Mouse (Mus musculus) megakaryocyte progenitor cell, adult 5-6 weeks (primary cell): ENCODE measurements around the gene Bcl2l11. TPM values are rescaled to one million over a fixed set of nuclear protein-coding genes. Genes with fewer than 3 reads are reported as not detected.
A peak's percentile ranks its signal among the peaks of the same experiment; 100 is the strongest.

Experiments used
- ATAC-seq: replicated peaks from 2 replicates; pipeline ENCODE4 v1.8.0; 2016; ENCODE audit warnings: mild to moderate bottlenecking, moderate TSS enrichment, inconsistent platforms; ENCODE audit not compliant: poor library complexity
- total RNA-seq, 2 experiments: library from RNA; stranded (forward) in 1 of 2; stranded (reverse) in 1 of 2; fragments of 157-497, 149-512 nt in 1 of 2; fragments of 200-1000 nt in 1 of 2; gene quantifications; 2 replicates each; pipeline versions ENCODE4 v1.2.3 to v1.2.4; 2015 to 2017

The Bcl2l11 gene
- total RNA-seq, 2 experiments from 2014 or later: 10.1 to 16.0 TPM

DNA sequence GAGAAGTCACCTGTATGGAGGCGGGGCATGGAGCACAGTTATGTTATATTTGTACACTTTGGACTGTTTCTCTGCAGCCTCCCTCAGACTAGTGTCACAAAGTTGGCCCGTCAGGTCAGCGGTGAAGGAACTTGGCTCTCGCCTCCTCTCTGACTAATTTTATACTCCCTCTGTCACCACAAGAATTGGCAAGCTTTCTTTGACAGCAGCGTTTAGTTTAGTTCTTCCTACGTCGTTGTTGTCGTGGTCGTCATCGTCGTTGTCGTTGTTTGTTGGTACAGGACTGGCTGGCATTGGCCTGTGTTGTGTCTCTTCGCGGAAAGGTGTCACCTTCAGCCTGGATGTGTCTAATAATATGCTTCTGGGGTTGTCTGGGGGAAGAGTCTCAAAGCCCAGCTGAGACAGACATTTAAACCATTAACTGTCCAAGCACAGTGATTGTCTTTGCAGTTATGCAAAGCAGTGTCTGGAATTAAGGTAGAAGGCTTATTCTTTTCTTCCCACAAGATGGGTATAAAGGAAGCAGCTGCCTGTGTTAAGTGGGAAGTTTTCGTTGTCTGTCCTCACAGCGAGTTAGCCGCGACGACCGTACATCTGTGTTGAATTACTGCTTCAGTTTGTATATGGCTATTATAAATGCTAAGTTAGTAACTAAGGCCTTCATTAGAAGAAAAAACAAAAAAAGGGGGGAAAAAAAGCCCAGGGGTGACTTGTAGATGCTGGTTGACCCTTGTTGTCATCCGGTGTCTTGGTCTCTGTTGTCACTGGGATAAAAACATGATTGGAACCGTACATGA, 11.8 kb downstream of the Bcl2l11 start:
- no peak for ATAC-seq

DNA sequence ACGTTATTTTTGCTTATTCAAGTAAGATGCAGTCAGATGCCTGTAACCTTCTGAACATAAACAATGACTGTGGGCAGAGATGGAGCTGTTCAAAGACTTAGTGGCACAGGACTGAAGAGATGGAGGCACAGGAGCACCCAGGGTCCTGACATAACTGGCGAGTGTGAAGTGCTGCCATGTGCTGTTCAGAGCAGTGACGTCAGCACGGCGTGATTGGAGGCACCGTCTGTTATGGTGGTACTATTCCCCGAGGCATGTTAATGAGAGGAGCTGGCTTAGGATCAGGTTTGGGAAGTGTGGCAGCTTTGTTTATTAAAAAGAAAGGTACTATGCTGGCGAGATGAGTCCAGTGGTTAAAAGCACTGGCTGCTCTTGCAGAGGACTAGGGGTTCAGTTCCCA, 13.1 kb downstream of the Bcl2l11 start:
- no peak for ATAC-seq

DNA sequence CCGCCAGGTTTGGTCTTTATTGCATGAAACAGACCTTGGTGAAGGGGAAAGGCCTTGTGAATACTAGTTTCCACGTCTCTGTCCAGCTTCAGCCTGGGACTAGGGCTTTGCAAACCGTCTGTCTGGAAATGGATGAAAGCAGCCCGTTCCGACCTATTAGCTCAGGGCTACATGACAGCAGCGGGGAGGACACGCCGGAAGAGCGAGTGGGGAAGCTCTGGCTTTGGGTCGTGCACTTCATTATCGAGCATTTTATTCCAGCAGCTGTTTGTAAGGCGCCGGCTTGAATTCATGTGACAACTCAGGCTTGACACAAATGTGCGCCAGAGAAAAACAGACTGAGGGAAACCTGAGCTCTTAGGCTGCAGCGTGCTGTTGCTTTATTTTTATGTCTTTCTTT, 13.9 kb downstream of the Bcl2l11 start:
- ATAC-seq: no peak

DNA sequence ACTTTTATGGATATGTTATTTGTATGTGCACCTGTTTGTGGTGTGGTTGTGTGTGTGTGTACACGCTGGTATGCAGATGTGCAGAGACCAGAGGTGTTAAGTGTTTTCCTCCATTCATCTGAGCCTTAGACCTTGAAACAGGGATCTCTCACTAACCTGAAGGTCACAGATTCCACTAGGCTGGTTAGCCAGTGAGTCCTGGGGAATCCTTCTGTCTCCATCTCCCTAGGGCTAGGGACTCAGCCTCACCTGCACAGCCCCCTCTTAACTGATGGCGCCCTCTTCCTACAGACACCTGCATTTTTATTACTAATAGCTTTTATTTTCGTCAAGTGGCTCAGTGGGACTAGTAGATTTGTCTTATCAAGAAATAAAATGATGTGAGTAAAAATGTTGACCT, 14.3 kb downstream of the Bcl2l11 start:
- no peak for ATAC-seq

DNA sequence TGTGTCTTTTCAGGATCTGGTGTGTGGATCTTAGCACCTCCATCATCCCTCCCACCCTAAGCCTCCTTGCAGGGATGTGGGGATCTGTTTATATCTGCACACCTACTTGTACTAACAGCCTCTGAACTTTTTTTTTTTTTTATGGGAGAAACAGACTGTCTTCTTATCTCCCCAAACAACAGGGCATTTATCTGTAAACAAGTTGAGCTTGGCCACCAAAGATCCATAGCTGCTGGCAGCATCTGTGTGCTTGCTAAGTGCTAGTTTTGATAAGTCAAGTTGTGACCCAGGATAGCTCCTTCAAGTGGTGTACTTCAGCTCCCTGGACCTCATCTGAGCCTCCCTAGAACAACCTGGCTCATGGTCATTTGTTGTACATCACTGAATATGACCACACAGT, 18.2 kb downstream of the Bcl2l11 start:
- peak; percentile 92 for ATAC-seq

DNA sequence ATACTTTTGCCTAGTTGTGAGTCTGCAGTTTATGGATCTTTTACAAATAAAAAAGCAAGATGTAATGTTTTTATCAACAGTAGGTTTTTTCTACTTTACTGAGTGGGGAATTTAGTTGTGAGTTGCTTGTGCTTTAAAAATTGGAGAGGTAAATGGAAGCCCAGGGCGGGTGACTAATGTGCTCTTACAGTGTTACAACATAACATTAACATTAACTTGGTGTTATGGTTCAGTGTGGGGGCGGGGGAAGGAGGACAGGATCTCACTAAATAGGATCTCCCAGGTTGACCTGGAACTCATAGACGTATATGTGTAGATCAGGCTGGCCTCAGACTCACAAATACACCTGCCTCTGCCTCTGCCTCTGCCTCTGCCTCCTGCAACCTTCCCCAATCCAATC, 19.6 kb downstream of the Bcl2l11 start:
- no peak for ATAC-seq

DNA sequence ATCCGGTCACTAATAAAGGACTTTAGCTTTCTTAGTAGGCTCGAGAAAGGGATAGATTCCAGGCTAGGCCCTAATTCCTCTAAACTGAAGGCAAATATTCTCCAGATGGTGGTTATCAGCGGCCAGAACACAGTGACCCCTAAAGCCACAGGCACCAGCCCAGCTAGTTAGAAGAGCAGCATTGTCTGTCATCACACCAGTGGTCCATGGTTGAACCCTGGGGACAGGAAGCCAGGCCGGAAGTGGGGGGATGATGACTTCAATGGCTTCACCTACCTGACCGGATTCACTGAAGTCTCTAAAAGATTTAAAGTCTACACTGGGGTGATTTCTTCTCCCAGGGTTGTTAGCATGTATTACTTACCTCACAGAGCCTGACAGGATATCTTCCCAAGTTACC, 23.8 kb downstream of the Bcl2l11 start:
- ATAC-seq: no peak

DNA sequence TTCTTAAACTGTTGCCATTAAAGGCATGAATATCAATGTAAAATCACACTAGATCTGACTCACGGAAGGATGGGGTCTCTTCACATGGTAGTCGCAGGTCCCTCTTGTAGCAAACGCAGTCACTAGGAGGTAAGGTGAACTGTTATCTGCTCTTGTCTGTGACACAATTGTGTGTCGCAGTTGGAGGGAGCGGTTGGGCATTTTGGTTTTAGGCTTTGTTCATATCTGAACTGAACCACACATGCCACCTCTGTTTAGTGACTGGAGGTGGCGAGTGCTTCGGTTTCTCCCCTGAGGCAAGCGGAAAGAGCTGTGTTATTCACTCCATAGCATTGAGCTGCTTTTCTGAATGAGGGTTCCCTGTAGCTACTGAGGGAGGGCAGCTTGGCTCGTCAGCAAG, 26.4 kb downstream of the Bcl2l11 start:
- peak; percentile 23 for ATAC-seq

DNA sequence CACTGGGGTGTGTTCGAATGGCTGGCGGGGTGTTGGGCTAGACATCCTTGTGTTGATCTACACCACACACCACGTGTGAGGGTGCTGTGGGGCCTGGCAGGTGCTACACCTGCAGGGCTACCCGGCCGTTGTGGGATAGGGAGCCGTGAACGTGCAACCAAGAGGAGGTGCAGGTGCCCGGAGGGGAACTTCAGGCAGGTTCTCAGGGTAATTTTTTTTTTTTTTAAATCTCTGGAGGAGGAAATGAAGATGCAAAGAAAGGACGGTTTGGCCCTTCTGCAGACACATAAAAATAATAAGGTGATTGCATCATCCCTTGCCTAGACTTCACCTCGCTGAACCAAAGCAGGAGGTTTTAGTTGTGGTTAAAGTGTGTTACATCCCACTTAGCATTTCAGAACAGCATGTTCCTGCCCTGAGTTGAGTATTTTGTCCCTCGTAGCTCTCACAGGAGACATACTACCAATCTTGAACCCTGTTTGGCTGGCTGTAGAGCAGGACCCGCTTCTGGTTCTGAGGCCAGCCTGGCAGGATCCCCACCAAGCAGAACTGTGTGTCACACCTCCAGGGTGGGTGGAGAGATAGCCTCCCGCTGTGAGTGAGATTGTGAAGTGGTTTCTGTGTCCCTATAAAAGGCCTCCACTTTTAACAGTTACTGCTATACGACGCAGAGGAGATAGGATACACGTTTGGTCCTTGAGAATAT, 27.2 kb downstream of the Bcl2l11 start:
- ATAC-seq: peak; percentile 43

DNA sequence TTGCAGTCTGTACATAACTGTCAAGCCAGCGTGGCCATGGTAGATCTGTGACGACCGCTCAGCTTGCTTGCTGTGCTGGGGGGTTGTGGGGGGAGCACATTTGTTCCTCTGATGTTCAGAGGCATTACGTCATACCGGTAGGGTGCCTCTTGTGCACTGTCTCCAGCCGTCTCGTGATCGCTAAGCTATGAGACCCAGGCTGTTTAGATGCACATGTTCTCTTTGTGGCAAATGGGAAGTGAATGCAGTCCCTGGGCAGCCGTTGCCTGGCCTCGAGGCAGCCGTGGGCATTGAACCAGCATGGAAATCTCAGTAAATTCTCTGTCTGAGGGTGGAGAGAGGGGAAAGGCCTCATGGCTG, 27.7 kb downstream of the Bcl2l11 start:
- ATAC-seq: peak; percentile 24

DNA sequence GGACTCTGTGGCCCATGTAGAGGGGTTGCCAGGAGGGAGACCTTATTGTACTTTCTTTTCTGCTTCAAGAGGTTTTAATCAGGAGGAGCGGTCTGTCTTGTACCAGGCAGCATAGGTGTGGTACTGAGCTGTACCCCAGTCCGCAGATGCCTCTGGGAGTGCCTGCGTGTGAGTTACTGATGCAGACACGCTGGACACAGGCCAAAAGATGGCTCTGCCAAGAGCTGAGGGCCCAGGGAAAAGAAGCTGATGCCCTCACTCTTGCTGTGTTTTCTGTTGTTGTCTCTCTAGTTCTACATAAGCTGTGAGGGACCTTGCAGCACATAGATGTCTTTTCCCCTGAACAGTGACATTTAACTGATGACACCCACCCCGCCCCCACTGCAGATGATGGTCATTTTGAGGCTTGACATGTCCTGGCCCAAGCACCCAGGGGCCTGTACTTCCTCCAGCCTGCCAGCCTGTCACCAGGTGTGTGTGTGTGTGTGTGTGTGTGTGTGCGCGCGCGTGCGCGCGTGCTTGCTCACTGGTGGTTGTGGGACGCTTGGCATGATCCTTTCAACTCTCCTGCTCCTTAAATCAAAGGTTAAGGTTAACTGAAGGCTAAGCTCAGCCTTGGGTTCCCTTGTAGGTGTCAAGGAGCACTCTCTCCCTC, 29.7 kb downstream of the Bcl2l11 start:
- ATAC-seq: peak; percentile 66

DNA sequence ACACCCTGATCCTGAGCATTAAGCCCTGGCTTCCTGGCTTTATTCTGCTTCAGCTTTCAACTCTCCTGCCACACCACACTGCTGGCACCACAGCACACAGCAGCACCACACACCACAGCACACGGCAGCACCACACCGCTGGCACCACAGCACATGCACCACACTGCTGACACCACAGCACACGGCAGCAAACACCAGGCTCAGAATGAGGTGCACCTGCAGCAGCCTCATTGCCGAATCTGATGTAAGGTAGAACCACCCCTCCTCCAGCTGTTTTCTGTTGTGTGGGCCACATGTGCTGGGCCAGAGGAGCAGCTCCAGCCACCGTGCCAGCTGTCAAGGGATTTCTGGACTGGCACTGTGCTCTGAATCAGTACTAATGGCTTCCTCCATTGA, 30.2 kb downstream of the Bcl2l11 start:
- no peak for ATAC-seq

DNA sequence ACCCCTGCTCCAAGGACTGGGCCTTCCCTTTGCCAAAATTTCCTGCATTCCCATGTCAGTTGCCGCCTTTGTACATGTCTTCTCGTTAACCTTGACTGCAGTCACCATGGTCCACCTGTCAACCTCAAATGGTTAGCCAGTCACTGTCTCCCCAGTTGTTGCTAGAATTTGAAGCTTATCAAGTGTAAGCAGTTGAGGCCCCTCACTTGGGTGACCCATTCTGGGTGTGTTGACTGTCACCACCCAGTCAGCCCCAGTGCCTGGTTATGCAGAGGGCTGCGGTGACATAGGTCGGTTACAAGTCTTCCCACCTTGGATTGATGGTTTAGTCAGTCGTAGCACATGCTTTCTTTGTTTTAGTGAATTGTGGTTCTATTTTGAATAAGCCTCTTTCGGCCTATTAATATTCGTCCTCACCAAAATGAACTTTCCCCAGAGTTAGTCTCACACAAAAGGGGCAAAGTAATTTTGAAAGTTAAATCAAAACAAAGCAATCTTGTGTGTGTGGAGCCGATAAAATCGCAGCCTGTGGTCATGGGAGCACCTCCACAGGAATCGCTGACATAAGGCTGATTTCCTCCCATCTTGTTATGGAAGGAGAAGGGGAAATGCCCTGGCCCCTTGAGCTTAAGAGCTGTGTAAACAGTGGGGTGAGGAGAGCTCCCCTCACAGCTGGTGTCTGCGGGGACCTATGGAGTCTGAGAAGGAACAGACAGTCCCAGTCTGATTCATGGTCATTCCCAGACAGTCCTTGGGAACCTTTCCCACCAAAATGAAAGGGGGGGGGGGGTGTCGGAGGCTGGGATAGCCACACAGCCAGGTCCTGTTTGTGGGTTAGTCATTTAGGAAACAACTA, 30.9 kb downstream of the Bcl2l11 start:
- ATAC-seq: no peak

DNA sequence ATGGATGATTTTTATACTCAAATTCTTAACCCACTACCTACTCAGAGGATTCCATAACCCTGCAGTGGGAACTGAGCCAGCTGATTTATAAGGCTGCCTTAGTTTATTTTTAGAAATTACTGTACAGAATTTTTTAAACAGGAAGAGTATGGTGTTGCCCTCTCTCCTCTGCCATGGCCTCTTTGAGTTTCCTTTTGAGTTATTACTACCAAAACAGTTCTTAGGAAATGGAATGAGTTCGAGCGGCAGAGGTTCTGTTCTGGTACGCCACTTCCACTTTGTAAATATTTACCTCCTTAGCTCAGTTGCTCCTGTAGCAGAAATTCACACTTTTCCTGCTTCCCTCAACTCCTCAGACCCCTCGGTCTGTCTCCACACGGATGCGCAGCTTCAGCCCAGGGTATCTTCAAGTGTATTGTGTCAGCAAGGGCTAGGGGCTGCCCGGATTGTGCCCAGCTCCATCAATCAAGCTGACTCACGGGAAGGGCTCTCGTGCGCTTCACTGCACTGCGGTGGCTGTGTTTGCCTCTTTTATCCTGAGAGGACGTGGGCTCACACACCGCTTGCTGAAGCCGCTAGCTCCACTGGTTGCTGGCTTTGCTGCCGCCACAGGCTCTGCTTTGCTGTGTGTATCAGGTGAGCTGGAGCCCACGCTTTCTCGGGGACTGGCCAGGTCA, 33.0 kb downstream of the Bcl2l11 start:
- ATAC-seq: no peak

DNA sequence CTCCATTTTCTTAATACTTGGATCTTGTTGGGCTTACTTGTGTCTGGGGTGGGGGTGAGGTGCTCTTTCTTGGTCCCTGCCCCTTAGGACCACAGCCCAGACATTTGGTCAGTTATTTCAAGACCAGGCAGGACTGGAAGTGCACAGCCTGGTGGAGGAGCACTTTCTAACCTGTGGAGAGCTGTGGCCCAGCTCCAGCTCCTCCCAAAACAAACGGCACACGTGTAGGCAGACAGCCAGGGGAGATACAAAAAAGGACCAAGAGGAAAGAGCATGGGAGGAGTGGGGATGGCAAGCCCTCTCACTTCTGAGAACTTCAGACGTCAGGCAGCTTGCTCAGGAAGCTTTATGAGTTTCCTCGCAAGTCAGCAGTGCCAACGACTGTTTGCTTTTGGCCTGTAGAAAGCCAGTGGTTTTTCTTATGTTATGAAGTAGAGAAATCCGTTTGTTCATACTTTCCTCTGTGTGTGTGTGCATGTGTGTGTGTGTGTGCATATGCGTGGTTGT, 33.8 kb downstream of the Bcl2l11 start:
- no peak for ATAC-seq

DNA sequence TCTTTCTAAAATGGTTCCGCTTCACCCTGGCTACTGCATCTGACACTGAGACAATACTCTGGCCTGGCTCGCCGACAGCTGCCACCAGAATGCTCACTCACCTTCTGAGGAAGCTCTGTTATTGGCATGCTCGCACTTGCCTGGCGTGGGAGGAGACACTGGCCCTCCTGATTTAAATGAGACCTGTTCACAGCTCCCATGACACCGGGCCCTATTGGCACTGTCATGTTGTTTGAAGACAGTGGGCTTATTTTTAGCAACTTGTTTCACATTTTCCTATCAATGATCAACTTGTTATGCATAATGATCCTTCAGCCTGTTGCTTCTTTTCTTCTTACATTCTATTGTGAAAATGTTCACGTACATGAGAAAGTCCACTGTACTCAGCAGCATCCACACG, 37.3 kb downstream of the Bcl2l11 start:
- ATAC-seq: no peak

DNA sequence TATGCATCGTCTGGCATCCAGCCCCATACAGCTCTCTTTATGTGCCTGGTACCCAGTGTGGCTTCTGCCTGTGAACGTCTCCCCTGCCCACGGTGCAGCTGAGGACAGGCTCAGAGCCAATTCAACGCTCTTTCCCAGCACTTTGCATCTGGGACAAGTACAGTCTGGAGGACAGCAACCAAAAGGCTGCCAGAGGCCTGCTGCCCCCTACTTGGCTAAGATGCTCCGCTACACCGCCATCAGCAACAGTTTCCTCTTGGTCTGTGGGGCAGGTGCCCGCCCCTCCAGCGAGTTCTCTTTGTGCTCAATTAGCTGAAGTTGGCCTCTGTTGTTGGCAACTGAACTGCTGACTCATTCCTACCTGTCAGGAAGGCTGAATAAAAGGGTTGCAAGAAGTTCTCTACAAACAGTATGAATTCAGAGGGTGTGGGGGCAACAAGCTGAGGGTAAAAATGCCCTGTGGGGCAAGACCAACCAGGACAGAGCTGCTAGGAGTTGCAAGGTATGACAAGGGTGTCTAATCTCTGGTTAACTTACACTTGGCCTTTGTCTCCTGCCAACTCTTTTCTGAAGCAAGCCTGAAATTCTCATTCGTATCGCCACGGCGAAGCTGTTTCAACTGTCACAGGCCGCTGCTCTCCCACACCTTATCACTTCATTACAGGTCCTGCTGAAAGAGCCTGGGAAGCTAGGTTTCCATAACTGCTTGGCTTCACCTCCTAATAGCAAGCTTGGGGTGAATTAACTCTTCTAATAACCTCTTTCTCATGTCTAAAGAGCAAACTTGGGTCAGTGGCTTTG, 41.0 kb downstream of the Bcl2l11 start:
- ATAC-seq: peak; percentile 94

DNA sequence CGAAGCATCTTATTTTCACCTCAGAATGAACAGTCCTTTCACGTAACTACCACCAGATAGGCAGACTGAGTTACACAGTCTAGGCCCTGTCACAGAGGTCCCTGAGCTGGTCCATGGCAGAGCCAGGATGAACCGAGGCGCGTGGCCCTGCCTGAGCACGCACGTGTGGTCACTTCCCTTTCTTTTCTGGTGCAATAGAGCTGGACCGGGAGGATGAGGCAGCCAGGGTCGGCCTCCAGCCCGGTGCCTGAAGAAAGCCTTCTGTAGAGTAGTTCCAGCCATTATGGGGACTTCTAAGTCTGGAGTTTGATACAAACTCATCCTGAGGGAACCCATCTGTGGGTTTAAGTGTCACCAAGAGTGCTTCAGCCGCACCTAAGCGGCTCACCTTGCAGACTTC, 42.1 kb downstream of the Bcl2l11 start:
- no peak for ATAC-seq

DNA sequence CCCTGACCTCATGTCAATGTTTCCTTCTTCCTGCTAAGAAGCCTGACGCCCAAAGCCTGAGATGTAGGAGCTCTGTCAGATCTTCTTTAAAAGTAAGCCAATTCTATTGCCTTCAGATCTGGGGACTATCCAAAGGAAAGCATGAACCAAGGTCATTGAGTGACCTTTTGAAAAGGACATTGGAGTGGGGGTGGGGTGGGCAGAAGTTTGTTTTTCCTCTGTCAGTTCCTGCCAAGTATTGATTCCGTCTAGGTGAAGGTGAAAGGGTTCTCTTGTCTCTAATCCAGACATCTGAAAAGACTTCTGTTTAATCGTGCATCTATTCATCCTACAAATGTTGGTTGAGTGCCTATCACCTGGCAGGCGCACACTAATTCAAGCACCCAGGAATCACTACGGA, 43.6 kb downstream of the Bcl2l11 start:
- ATAC-seq: no peak

DNA sequence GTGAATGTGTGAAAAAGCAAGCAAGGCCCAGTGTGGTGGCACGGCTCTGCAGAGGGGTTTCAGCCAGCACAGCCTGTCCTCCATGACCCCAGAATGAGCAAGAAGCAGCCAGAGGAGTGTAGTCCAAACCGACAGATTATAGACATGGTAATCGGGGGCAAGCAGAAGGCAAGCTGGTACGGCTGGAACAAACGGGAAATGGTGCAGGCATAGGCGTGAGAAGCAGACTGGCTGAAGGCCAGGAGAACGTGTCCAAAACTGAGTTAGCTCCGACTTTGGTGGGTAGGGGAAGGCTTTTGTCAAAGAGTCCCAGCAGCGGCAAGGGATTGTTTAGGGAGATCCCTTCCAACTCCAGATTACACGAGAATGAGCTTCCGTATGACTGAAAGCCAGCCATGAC, 44.1 kb downstream of the Bcl2l11 start:
- 0 out of 2 replicates have a peak, but pooled peaks have one; percentile 8 for ATAC-seq
